Mouse (Mus musculus): ENCODE results near the gene Xrcc3. TPM values are rescaled to one million over a fixed set of nuclear protein-coding genes. Genes with fewer than 3 reads are reported as not detected.

Gene Xrcc3
- polyA plus RNA-seq, 1 experiment from 2014 or later = 22.2 TPM

- DNase-seq (ENCODE audit: low spot score) = no peak
- H3K4me1 ChIP-seq = no peaks in the 10 kb centered on the region
- no peak overlapping the region for H3K27ac ChIP-seq (replicated peaks)
- peaks cover 100% of the 10 kb centered on the region for H3K36me3 ChIP-seq (replicated peaks)
- H3K27me3 ChIP-seq (replicated peaks; ENCODE audit: low read depth, poor library complexity, severe bottlenecking) = no peaks in the 10 kb centered on the region
- H3K4me3 ChIP-seq = no peak overlapping the region
- no peaks in the 10 kb centered on the region for H3K9me3 ChIP-seq
- 93% methylated on average over 13 of the region's 13 CpGs for WGBS
Observed at GRCm38 (mm10) chr12:111791474-111792104, 22.1 kb downstream of the Xrcc3 start.

GRCm38 (mm10) chr12:111790631-111791030, 23.0 kb downstream of the Xrcc3 start:
- Histone ChIP-seq H3K27ac (replicated peaks) (no peak overlapping the region), H3K9me3 (no peaks in the 10 kb centered on the region), H3K36me3 (replicated peaks) (peaks cover 100% of the 10 kb centered on the region), H3K27me3 (replicated peaks; ENCODE audit: low read depth, poor library complexity, severe bottlenecking) (no peaks in the 10 kb centered on the region), H3K4me1 (no peaks in the 10 kb centered on the region), H3K4me3 (no peak overlapping the region)
- WGBS = 92% methylated on average over 7 of the region's 7 CpGs
- DNase-seq (ENCODE audit: low spot score) = no peak

GRCm38 (mm10) chr12:111790090-111790489, 23.6 kb downstream of the Xrcc3 start:
- Histone ChIP-seq H3K27ac (replicated peaks) (no peak overlapping the region), H3K4me3 (no peak overlapping the region), H3K4me1 (no peaks in the 10 kb centered on the region), H3K27me3 (replicated peaks; ENCODE audit: low read depth, poor library complexity, severe bottlenecking) (no peaks in the 10 kb centered on the region), H3K36me3 (replicated peaks) (peaks cover 100% of the 10 kb centered on the region), H3K9me3 (no peaks in the 10 kb centered on the region)
- 93% methylated on average over 5 of the region's 5 CpGs for WGBS
- DNase-seq (ENCODE audit: low spot score) = no peak

DNA sequence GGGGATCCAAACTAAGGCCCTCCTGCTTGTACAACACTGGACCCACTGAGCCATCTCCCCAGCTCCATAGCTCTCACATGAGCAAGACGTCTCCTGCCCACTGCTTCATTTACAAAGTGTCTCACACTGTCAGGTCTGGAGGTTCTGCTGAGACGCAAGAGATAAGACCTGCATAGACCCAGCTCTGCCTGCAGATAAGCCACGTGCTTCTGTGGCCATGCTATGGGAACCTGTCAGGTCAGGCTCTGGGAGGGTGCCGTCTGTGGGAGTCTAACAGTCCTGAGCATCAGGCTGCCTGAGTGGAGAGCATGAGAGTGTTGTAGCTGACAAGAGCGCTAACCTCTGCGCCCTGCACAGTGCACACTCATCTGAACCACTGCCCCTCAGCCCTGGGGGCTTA, 26.7 kb downstream of the Xrcc3 start:
- no peak for DNase-seq (ENCODE audit: low spot score)
- WGBS = 94% methylated on average over 6 of the region's 6 CpGs
- Histone ChIP-seq H3K27ac (replicated peaks) (no peak overlapping the region), H3K36me3 (replicated peaks) (peaks cover 100% of the 10 kb centered on the region), H3K4me1 (no peaks in the 10 kb centered on the region), H3K4me3 (no peak overlapping the region), H3K9me3 (no peaks in the 10 kb centered on the region), H3K27me3 (replicated peaks; ENCODE audit: low read depth, poor library complexity, severe bottlenecking) (no peaks in the 10 kb centered on the region)

DNA sequence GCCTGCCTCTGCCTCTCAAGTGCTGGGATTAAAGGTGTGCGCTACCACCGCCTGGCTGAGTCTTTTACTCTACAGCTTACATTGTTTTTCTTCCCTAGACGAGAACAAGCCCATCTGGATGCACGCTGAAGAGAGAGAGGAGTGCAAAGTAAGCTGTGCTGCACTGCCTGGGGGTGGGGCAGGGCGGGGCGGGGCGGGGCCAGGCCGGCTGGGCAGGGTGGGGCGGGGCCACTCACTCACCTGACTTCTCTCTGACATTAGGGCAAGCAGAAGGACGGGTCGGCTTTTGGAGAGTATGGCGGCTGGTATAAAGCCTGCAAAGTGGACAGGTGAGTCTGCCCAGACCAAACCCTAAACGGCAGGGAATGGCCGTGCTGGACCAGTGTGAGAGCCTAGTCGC, 28.5 kb downstream of the Xrcc3 start:
- no peak for DNase-seq (ENCODE audit: low spot score)
- Histone ChIP-seq H3K4me3 (no peak overlapping the region), H3K4me1 (no peaks in the 10 kb centered on the region), H3K9me3 (no peaks in the 10 kb centered on the region), H3K27ac (replicated peaks) (no peak overlapping the region), H3K36me3 (replicated peaks) (peaks cover 100% of the 10 kb centered on the region), H3K27me3 (replicated peaks; ENCODE audit: low read depth, poor library complexity, severe bottlenecking) (no peaks in the 10 kb centered on the region)
- WGBS = 64% methylated on average over 15 of the region's 15 CpGs

DNA sequence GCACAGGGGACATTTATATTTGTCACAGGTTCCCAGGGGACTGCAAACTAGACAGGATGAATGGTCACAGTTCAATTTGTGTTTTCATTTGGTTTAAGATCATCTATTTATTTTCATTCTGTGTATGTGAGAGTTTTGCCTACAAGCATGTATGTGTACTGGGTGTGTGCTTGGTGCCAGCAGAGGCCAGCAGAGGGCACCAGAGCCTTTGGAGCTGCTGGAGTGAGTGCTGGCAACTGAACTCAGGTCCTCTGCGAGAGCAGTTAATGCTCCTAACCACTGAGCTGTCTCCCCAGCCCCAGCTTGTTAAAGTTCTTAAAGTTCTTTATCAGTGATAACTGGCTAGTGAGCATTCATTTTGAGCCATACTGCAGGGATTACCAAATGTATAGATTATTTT, 34.1 kb downstream of the Xrcc3 start:
- 100% methylated on average over 1 of the region's 1 CpGs for WGBS
- peaks cover 99% of the 10 kb centered on the region for H3K36me3 ChIP-seq (replicated peaks)
- no peak overlapping the region for H3K4me3 ChIP-seq
- no peak overlapping the region for H3K27ac ChIP-seq (replicated peaks)
- no peak for DNase-seq (ENCODE audit: low spot score)
- no peaks in the 10 kb centered on the region for H3K27me3 ChIP-seq (replicated peaks; ENCODE audit: low read depth, poor library complexity, severe bottlenecking)
- no peaks in the 10 kb centered on the region for H3K4me1 ChIP-seq
- H3K9me3 ChIP-seq = peaks cover 4% of the 10 kb centered on the region; the same call in 1 of the 2 replicates

- Histone ChIP-seq H3K9me3 (peaks cover 4% of the 10 kb centered on the region; the same call in 1 of the 2 replicates), H3K4me3 (no peak overlapping the region), H3K4me1 (no peaks in the 10 kb centered on the region), H3K27me3 (replicated peaks; ENCODE audit: low read depth, poor library complexity, severe bottlenecking) (no peaks in the 10 kb centered on the region), H3K36me3 (replicated peaks) (peaks cover 99% of the 10 kb centered on the region), H3K27ac (replicated peaks) (no peak overlapping the region)
- WGBS = 93% methylated on average over 13 of the region's 13 CpGs
- DNase-seq (ENCODE audit: low spot score) = no peak
Observed at GRCm38 (mm10) chr12:111777919-111778318, 35.8 kb downstream of the Xrcc3 start.

DNA sequence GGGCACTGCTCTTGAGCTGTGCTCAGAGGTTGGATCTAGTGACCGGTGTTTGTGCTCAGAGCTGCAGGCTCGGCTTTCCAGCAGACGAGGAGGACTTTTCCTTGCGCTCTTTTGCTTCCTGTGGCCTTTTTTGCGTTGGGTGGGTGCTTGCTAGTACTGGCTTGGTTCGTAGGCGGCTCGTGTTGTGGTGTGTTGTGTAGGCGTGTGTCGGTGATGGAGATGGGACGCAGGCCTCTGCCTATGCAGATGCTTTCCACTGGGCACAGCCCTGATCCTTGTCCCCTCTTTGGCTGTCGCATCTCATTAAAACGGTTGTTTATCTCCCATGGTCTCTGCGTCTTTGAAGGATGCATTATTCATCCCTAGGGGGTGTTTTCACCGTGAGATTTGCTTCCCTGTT, 38.8 kb downstream of the Xrcc3 start:
- Histone ChIP-seq H3K36me3 (replicated peaks) (peaks cover 88% of the 10 kb centered on the region), H3K4me3 (no peak overlapping the region), H3K27ac (replicated peaks) (no peak overlapping the region), H3K4me1 (peaks cover 1% of the 10 kb centered on the region), H3K27me3 (replicated peaks; ENCODE audit: low read depth, poor library complexity, severe bottlenecking) (no peaks in the 10 kb centered on the region), H3K9me3 (peaks cover 4% of the 10 kb centered on the region; the same call in 1 of the 2 replicates)
- 83% methylated on average over 15 of the region's 15 CpGs for WGBS
- DNase-seq (ENCODE audit: low spot score) = no peak

- Histone ChIP-seq H3K4me1 (peaks cover 8% of the 10 kb centered on the region), H3K9me3 (no peaks in the 10 kb centered on the region), H3K27ac (replicated peaks) (no peak overlapping the region), H3K27me3 (replicated peaks; ENCODE audit: low read depth, poor library complexity, severe bottlenecking) (no peaks in the 10 kb centered on the region), H3K36me3 (replicated peaks) (peaks cover 81% of the 10 kb centered on the region), H3K4me3 (no peak overlapping the region)
- WGBS = 90% methylated on average over 16 of the region's 16 CpGs
- no peak for DNase-seq (ENCODE audit: low spot score)
Observed at GRCm38 (mm10) chr12:111774156-111774555, 39.5 kb downstream of the Xrcc3 start.

GRCm38 (mm10) chr12:111770651-111771050, 43.0 kb downstream of the Xrcc3 start:
- DNase-seq (ENCODE audit: low spot score) = no peak
- H3K4me3 ChIP-seq = no peak overlapping the region
- H3K27me3 ChIP-seq (replicated peaks; ENCODE audit: low read depth, poor library complexity, severe bottlenecking) = no peaks in the 10 kb centered on the region
- no peaks in the 10 kb centered on the region for H3K9me3 ChIP-seq
- H3K27ac ChIP-seq (replicated peaks) = no peak overlapping the region
- peaks cover 64% of the 10 kb centered on the region for H3K36me3 ChIP-seq (replicated peaks)
- 94% methylated on average over 10 of the region's 10 CpGs for WGBS
- H3K4me1 ChIP-seq = peaks cover 27% of the 10 kb centered on the region

GRCm38 (mm10) chr12:111769816-111770577, 43.7 kb downstream of the Xrcc3 start:
- no peak for DNase-seq (ENCODE audit: low spot score)
- Histone ChIP-seq H3K27me3 (replicated peaks; ENCODE audit: low read depth, poor library complexity, severe bottlenecking) (no peaks in the 10 kb centered on the region), H3K27ac (replicated peaks) (no peak overlapping the region), H3K36me3 (replicated peaks) (peaks cover 58% of the 10 kb centered on the region), H3K4me1 (peaks cover 29% of the 10 kb centered on the region), H3K4me3 (no peak overlapping the region), H3K9me3 (no peaks in the 10 kb centered on the region)
- 74% methylated on average over 8 of the region's 9 CpGs for WGBS

DNA sequence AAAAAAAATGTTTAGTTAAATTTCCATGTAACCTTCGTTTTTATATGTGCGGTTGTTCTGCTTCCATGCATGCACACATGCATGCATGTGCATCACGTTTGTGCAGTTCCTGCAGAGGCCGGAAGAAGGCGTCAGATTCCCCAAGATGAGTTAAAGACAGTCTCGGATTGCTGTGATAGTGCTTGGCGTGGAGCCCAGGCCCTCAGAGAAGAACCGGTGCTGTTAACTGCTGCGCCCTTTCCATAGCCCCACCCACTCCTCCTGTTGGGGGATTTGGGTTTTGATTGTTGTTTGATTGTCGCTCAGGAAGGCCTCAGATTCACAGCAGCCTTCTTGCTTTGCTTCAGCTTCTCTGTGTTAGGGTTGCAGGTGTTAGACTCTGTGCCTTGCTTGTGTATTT, 44.4 kb downstream of the Xrcc3 start:
- no peak for DNase-seq (ENCODE audit: low spot score)
- Histone ChIP-seq H3K27me3 (replicated peaks; ENCODE audit: low read depth, poor library complexity, severe bottlenecking) (no peaks in the 10 kb centered on the region), H3K36me3 (replicated peaks) (peaks cover 52% of the 10 kb centered on the region), H3K4me3 (no peak overlapping the region), H3K27ac (replicated peaks) (no peak overlapping the region), H3K9me3 (no peaks in the 10 kb centered on the region), H3K4me1 (peaks cover 29% of the 10 kb centered on the region)
- WGBS = 49% methylated on average over 10 of the region's 10 CpGs

- no peak for DNase-seq (ENCODE audit: low spot score)
- H3K27ac ChIP-seq (replicated peaks) = no peak overlapping the region
- H3K9me3 ChIP-seq = no peaks in the 10 kb centered on the region
- no peak overlapping the region for H3K4me3 ChIP-seq
- 94% methylated on average over 10 of the region's 10 CpGs for WGBS
- no peaks in the 10 kb centered on the region for H3K27me3 ChIP-seq (replicated peaks; ENCODE audit: low read depth, poor library complexity, severe bottlenecking)
- H3K4me1 ChIP-seq = peaks cover 29% of the 10 kb centered on the region
- H3K36me3 ChIP-seq (replicated peaks) = peaks cover 50% of the 10 kb centered on the region
Observed at GRCm38 (mm10) chr12:111768322-111768928, 45.2 kb downstream of the Xrcc3 start.

All from embryonic facial prominence, embryonic 10.5 days (tissue).